In genomic region chr17:21963302-21963701, GRCm38 (mm10) we compare ENCODE assay signal across 8 mouse cellular contexts. TPM values are rescaled to one million over a fixed set of nuclear protein-coding genes. Genes with fewer than 3 reads are reported as not detected.
DNase-seq lines count a peak whose midpoint lies in the region; ATAC-seq lines count a peak whose summit lies in the region.

No protein-coding gene starts in this region.

- H3K9me3 ChIP-seq in lung, embryonic 16.5 days (ENCODE audit: control insufficient read depth, low read length), result no peaks in the 10 kb centered on the region
- H3K9me3 ChIP-seq in embryonic facial prominence, embryonic 11.5 days (replicated peaks; ENCODE audit: control insufficient read depth, low read length), result no peaks in the 10 kb centered on the region
- H3K9me3 ChIP-seq in limb, embryonic 12.5 days, result no peaks in the 10 kb centered on the region
- H3K9me3 ChIP-seq in stomach, embryonic 14.5 days (ENCODE audit: control insufficient read depth, low read depth, low read length), result no peaks in the 10 kb centered on the region

- peak overlapping the region; percentile 63 for H3K4me2 ChIP-seq in lung, embryonic 16.5 days (ENCODE audit: low read depth, low read length)
- H3K4me2 ChIP-seq in embryonic facial prominence, embryonic 11.5 days (ENCODE audit: low read depth, low read length), result peak overlapping the region; percentile 33; the same call in 1 of the 2 replicates
- H3K4me2 ChIP-seq in limb, embryonic 12.5 days, result peak overlapping the region; percentile 56
- H3K4me2 ChIP-seq in stomach, embryonic 14.5 days (replicated peaks; ENCODE audit: low read depth, low read length), result peak overlapping the region; percentile 51

- peak overlapping the region; percentile 41 for H3K4me3 ChIP-seq in lung, embryonic 16.5 days (ENCODE audit: low read length)
- peak overlapping the region; percentile 18; the same call in 1 of the 2 replicates for H3K4me3 ChIP-seq in embryonic facial prominence, embryonic 11.5 days (ENCODE audit: low read depth, low read length)
- H3K4me3 ChIP-seq in limb, embryonic 12.5 days (replicated peaks), result peak overlapping the region; percentile 67
- peak overlapping the region; percentile 59 for H3K4me3 ChIP-seq in stomach, embryonic 14.5 days (ENCODE audit: low read depth, low read length)

- WGBS in lung, embryonic 16.5 days, result 37% methylated on average over 4 of the region's 4 CpGs
- 65% methylated on average over 4 of the region's 4 CpGs for WGBS in embryonic facial prominence, embryonic 11.5 days
- 65% methylated on average over 4 of the region's 4 CpGs for WGBS in limb, embryonic 12.5 days
- 44% methylated on average over 4 of the region's 4 CpGs for WGBS in stomach, embryonic 14.5 days

- peaks cover 4% of the 10 kb centered on the region; the same call in 1 of the 2 replicates for H3K4me1 ChIP-seq in lung, embryonic 16.5 days (replicated peaks; ENCODE audit: control insufficient read depth, insufficient read depth, low read length)
- no peaks in the 10 kb centered on the region for H3K4me1 ChIP-seq in embryonic facial prominence, embryonic 11.5 days (ENCODE audit: control insufficient read depth, insufficient read depth, low read length)
- H3K4me1 ChIP-seq in limb, embryonic 12.5 days (replicated peaks), result peaks cover 8% of the 10 kb centered on the region
- H3K4me1 ChIP-seq in stomach, embryonic 14.5 days (ENCODE audit: control insufficient read depth, insufficient read depth, low read length), result peaks cover 5% of the 10 kb centered on the region; the same call in 1 of the 2 replicates

- H3K9ac ChIP-seq in lung, embryonic 16.5 days (ENCODE audit: low read length), result no peak overlapping the region
- no peak overlapping the region for H3K9ac ChIP-seq in embryonic facial prominence, embryonic 11.5 days (replicated peaks; ENCODE audit: low read length)
- peak overlapping the region; percentile 48; the same call in 1 of the 2 replicates for H3K9ac ChIP-seq in limb, embryonic 12.5 days (replicated peaks)
- 0 out of 2 replicates have a peak overlapping the region, but pooled peaks have one; percentile 25 for H3K9ac ChIP-seq in stomach, embryonic 14.5 days (replicated peaks; ENCODE audit: low read depth, low read length)

- H3K36me3 ChIP-seq in lung, embryonic 16.5 days (ENCODE audit: control insufficient read depth, insufficient read depth, low read length), result 0 out of 2 replicates have a peak, but pooled peaks cover 3% of the 10 kb centered on the region
- 0 out of 2 replicates have a peak, but pooled peaks cover 2% of the 10 kb centered on the region for H3K36me3 ChIP-seq in embryonic facial prominence, embryonic 11.5 days (replicated peaks; ENCODE audit: control insufficient read depth, insufficient read depth, low read depth, low read length)
- H3K36me3 ChIP-seq in limb, embryonic 12.5 days, result peaks cover 11% of the 10 kb centered on the region; the same call in 1 of the 2 replicates
- H3K36me3 ChIP-seq in stomach, embryonic 14.5 days (ENCODE audit: control insufficient read depth, insufficient read depth, low read length), result no peaks in the 10 kb centered on the region

- no peak for DNase-seq in lung, adult 18-20 months
- DNase-seq in embryonic facial prominence, embryonic 11.5 days (ENCODE audit: low spot score), result no peak
- DNase-seq in embryo, embryonic 10 days (ENCODE audit: low spot score), result no peak
- no peak for DNase-seq in adrenal gland, adult 2 months
- DNase-seq in lung, postnatal 36 days, result no peak

- no peak overlapping the region for H3K27ac ChIP-seq in lung, embryonic 16.5 days (ENCODE audit: low read length)
- no peak overlapping the region for H3K27ac ChIP-seq in embryonic facial prominence, embryonic 11.5 days (replicated peaks; ENCODE audit: low read depth, low read length)
- no peak overlapping the region for H3K27ac ChIP-seq in limb, embryonic 12.5 days
- H3K27ac ChIP-seq in stomach, embryonic 14.5 days (ENCODE audit: low read length), result no peak overlapping the region

- H3K27me3 ChIP-seq in lung, embryonic 16.5 days (ENCODE audit: control insufficient read depth, insufficient read depth, low read depth, low read length), result no peaks in the 10 kb centered on the region
- H3K27me3 ChIP-seq in embryonic facial prominence, embryonic 11.5 days (ENCODE audit: control insufficient read depth, insufficient read depth, low read length), result no peaks in the 10 kb centered on the region
- H3K27me3 ChIP-seq in limb, embryonic 12.5 days, result no peaks in the 10 kb centered on the region
- H3K27me3 ChIP-seq in stomach, embryonic 14.5 days (ENCODE audit: control insufficient read depth, insufficient read depth, low read length), result no peaks in the 10 kb centered on the region

- ATAC-seq in lung, embryonic 16.5 days (ENCODE audit: low read depth), result no peak
- no peak for ATAC-seq in embryonic facial prominence, embryonic 11.5 days (replicated peaks; ENCODE audit: insufficient number of reproducible peaks, low FRiP score, low TSS enrichment, low read depth)
- ATAC-seq in limb, embryonic 12.5 days (ENCODE audit: insufficient number of reproducible peaks, insufficient read depth, low FRiP score, low TSS enrichment, low read depth), result no peak
- no peak for ATAC-seq in stomach, embryonic 14.5 days (ENCODE audit: insufficient number of reproducible peaks, insufficient read depth, low FRiP score, low read depth)

RNA-seq across cellular contexts. Expression of gene Zfp943, which starts 0.9 kb away (rescaled TPM):
- 15.3 and 17.2 TPM in 2 replicates for polyA plus RNA-seq in lung, embryonic 16.5 days (2015; fragmentation: Nextera tagmentation; extraction: Ambion mirVana)
- 23.2 and 24.1 TPM in 2 replicates for polyA plus RNA-seq in embryonic facial prominence, embryonic 11.5 days (2014; fragmentation: Nextera tagmentation; extraction: Ambion mirVana)
- polyA plus RNA-seq in limb, embryonic 12.5 days (2016; fragmentation: Nextera tagmentation; extraction: Ambion mirVana), result 19.5 and 21.1 TPM in 2 replicates
- polyA plus RNA-seq in stomach, embryonic 14.5 days (2014; fragmentation: Nextera tagmentation; extraction: Ambion mirVana), result 19.2 and 21.3 TPM in 2 replicates
- total RNA-seq in adrenal gland, adult 2 months (2021), result 10 to 100 TPM; 12.8 to 15.9 TPM
- 1.8 and 2.5 TPM in 2 replicates for polyA plus RNA-seq in adrenal gland, adult 2 months (2012; rRNA removed)

RNA-seq across cellular contexts. Expression of gene Zfp942, which starts 1.0 kb away (rescaled TPM):
- 19.3 and 22.0 TPM in 2 replicates for polyA plus RNA-seq in lung, embryonic 16.5 days (2015; fragmentation: Nextera tagmentation; extraction: Ambion mirVana)
- polyA plus RNA-seq in embryonic facial prominence, embryonic 11.5 days (2014; fragmentation: Nextera tagmentation; extraction: Ambion mirVana), result 29.4 and 30.9 TPM in 2 replicates
- polyA plus RNA-seq in limb, embryonic 12.5 days (2016; fragmentation: Nextera tagmentation; extraction: Ambion mirVana), result 27.3 and 28.4 TPM in 2 replicates
- polyA plus RNA-seq in stomach, embryonic 14.5 days (2014; fragmentation: Nextera tagmentation; extraction: Ambion mirVana), result 27.4 and 27.7 TPM in 2 replicates
- 1 to 10 TPM; 8.6 to 9.7 TPM for total RNA-seq in adrenal gland, adult 2 months (2021)
- polyA plus RNA-seq in adrenal gland, adult 2 months (2012; rRNA removed), result 0.98 and 1.2 TPM in 2 replicates

RNA-seq across cellular contexts. Expression of gene Zfp995, which starts 53.6 kb away (rescaled TPM):
- polyA plus RNA-seq in lung, embryonic 16.5 days (2015; fragmentation: Nextera tagmentation; extraction: Ambion mirVana), result 7.0 and 7.3 TPM in 2 replicates
- polyA plus RNA-seq in embryonic facial prominence, embryonic 11.5 days (2014; fragmentation: Nextera tagmentation; extraction: Ambion mirVana), result 8.3 and 10.8 TPM in 2 replicates
- polyA plus RNA-seq in limb, embryonic 12.5 days (2016; fragmentation: Nextera tagmentation; extraction: Ambion mirVana), result 8.1 and 9.1 TPM in 2 replicates
- 9.7 and 10.5 TPM in 2 replicates for polyA plus RNA-seq in stomach, embryonic 14.5 days (2014; fragmentation: Nextera tagmentation; extraction: Ambion mirVana)
- 1 to 10 TPM; 1.5 to 2.6 TPM for total RNA-seq in adrenal gland, adult 2 months (2021)
- not detected in 2 replicates for polyA plus RNA-seq in adrenal gland, adult 2 months (2012; rRNA removed)

Comparison
In these comparisons a context has a peak if more than half of its experiments do, and no peak if none do; other contexts are left out.
1. H3K9ac ChIP-seq: peak in limb, embryonic 12.5 days (single experiment) and stomach, embryonic 14.5 days (single experiment); none in lung, embryonic 16.5 days (single experiment) and embryonic facial prominence, embryonic 11.5 days (single experiment).
2. Peak in every context shown above with its lines, with median percentiles within 50 percentile points of each other: H3K4me2 ChIP-seq and H3K4me3 ChIP-seq.